Mouse (Mus musculus) brain, adult 2 months (tissue): Measurements from ENCODE around the gene Urgcp.

Source experiments
- DNase-seq: peaks from one replicate; pipeline ENCODE4 v3.0.0; 2011; ENCODE audit warnings: low read depth, low spot score

Gene Urgcp

DNA sequence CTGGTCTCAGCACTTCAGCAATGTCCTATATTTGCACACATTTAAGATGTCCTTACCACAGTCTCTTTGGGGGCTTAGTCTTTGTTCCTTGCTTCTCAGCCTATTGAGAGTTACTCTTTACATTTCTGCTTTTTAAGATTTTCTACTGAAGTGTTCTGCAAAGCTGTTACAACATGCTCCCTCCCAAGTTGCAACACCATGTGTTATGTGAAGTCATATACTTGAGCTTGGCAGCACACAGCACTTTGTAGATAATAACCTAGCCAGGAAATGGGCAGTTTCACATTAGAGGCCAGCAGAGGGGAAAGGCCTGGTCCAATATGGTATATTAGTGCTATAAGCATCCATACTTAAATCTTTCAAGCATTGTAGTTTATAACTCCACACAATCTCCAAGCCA lies 23.6 kb upstream of the Urgcp start:
- DNase-seq: no peak

DNA sequence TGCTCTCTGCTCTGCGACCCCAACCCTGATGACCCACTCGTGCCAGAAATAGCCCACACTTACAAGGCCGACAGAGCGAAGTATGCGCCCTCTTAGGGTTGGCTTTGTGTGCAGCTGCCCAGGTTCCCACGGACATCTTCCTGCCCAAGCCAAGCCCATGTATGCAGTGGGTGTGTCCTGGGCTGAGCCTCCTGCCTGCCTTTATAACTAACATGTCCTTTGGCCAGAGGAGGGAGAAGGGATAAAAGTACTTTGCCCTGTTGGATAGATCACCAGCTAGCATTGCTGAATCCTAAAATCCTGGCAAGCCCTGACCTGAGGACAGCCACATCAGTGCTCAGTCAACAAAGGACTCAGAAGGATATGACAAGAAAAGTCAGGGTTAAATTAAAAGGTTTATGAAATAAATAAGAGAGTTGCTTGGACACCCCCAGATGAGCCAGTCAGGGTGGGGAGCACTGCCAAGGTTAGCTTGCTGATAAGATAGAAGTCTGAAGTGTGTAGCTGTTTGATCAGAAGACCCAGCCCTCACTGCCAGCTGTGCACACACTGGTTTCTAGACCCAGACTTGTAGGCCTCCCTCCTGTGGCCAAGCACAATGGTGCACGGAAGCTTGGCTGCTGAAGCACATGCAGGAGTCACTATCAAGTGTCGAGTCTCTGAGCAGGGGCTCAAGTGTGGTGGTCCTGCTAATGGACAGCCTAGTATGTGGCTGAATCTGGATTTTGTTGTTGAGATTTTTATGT lies 20.2 kb upstream of the Urgcp start:
- no peak for DNase-seq

DNA sequence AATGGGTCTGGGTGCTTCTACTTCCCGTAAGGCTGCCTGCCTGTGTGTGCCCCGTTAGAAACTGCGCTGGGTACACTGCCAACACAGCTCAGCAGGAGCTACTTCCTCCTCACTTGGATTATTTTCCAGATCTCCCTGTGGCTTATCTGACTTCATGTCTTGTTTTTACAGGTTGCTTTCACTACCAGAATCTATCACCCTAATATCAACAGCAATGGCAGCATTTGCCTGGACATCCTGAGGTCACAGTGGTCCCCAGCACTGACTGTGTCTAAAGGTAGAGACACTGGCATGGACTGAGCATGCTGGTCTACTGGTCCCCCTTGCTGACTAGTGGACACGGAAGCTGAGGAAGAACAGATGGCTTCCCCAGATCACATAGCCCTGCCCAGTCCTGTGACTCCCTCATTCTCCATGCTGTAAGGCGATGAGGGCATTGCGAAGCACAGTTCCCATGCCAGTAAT lies 17.9 kb upstream of the Urgcp start:
- DNase-seq: peak; percentile 88

DNA sequence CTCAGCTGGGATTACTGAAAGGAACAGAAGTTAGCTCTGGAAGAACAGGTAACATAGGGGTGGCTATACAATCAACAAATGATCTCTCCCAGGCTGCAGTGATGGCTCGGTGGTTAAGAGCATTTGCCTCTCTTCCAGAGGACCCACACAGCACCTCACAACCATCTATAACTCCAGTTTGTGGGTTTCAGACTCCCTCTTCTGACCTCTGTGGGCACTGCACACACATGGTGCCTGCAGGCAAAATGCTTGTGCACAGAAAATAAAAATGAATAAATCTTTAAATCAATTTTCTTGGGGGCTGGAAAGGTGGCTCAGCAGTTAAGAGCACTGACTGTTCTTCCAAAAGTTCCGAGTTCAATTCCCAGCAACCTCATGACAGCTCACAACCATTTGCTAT lies 16.3 kb upstream of the Urgcp start:
- no peak for DNase-seq

DNA sequence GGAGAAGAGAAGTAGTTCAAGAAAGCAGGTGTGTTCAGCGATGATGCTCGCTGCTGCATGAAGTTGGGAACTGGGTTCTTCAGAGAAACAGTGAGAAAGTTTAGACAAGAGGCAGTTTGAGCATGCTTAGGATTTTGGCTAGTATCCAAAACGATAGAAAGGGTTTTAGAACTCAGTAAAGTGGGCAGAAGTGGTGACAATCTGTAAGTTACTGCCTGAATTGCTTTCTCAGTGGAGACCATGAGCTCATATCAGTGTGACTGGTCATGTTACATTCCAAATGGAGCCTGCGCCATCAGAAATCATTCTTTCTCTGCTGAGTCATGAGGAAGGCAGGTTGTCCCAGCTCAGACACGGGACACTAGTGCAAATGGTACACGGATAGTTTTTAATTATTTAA lies 3.8 kb upstream of the Urgcp start:
- no peak for DNase-seq

DNA sequence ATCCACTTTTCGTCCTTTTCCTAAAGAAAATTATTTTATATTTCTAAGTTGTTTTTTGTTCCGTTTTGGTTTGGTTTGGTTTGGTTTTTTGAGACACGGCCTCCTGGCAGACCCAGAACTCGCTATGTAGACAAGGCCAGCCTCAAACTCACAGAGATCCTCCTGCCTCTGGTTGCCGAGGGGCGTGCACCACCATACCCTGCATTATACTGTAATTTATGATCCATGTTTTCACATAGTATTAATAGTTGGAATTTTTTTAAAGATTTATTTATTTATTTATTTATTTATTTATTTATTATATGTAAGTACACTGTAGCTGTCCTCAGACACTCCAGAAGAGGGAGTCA lies 432 bp upstream of the Urgcp start:
- no peak for DNase-seq

DNA sequence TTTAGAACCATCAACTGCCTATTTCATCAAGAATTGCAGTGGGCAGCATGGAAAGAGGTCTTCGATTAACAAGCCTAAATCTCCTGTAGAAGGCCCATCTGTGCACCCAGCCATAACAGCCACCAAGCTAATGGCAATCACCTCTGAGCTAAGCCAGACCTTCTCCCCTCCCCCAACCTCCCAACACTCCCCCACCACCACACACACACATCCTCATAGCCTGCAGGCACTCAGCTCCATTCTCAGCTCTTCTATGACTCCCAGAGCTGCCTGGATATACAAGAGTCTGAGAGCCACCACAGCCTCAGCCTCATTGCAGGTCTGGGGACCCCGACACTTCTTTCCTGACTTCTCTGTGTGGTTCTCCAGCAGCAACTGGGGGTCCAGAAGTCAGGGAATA lies 8.4 kb downstream of the Urgcp start:
- no peak for DNase-seq

DNA sequence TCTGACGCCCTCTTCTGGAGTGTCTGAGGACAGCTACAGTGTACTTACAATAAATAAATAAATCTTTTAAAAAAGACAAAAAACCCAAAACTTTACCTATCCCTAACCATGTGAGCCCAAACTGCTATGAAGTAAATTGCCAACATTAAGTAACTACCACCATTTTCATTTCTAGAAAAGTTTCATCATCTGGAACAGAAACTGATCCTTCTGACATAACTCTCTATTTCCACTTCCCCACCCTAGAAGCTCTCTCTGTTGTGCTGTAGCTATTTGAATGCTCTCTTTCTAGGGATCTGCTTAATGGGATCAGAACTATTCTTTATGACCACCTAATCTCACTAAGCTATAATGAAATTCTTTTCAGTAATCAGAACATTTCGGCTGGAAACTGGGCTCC lies 17.2 kb downstream of the Urgcp start:
- no peak for DNase-seq

DNA sequence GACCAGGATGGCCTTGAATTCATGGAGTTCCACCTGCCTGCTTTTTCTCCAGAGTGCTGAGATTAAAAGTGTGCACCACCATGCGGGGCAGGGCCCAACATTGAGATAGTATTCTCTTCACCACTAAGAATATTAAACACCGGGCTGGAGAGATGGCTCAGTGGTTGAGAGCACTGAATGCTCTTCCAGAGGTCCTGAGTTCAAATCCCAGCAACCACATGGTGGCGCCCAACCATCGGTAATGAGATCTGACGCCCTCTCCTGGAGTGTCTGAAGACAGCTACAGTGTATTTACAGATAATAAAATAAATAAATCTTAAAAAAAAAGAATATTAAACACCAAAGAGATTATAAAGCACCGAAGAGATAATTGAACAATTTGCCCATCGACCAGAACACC lies 20.1 kb downstream of the Urgcp start:
- no peak for DNase-seq

DNA sequence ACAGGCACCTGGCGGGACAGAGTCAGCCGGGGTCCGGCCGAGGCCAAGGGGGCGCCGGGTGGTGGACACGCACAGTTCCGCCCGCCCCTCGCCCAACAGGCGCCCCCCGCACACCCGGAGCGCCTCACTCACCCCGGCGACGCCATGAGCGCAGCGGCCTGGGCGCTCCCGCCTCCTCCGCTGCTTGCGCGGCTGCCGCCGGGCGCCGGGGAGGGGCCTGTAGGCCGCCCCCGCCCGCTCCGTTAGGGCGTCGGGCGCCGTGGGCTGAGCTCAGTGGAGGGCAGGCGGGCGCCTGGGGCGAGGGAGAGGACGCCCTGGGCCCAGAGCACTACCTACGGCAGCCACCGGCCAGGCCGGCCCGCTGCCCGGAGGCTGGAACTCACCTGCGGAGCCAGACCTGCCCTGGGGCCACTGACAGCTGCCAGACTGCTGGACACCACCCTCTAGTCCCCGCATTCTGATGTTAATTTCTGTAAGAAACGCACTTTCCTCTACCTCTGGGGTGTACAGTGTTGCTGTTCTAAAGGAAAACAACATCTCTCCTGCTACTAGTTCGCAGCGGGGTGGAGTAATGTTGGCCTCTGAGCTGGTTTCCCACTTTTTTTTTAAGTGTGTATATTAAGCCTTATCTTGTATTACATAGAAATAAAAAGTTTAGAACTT lies 21.1 kb downstream of the Urgcp start:
- peak; percentile 89 for DNase-seq

DNA sequence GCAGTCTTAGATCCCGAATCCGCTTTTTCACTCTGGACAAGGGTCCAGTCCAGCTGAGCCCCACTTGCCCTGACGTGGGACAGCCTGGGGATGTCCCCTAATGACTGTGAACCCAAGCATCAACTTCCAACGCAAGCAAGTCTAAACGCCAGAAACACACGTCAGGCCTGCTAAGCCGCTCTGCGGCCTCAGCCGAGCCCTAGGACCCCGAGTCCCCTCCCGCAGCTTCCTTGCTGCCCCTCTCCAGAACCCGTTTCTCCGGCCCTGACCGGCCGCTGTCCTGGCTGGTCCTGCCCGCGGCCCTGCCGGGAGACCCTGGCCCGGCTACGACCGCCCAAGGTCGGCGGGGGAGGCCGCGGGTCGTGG lies 21.6 kb downstream of the Urgcp start:
- peak; percentile 55 for DNase-seq

DNA sequence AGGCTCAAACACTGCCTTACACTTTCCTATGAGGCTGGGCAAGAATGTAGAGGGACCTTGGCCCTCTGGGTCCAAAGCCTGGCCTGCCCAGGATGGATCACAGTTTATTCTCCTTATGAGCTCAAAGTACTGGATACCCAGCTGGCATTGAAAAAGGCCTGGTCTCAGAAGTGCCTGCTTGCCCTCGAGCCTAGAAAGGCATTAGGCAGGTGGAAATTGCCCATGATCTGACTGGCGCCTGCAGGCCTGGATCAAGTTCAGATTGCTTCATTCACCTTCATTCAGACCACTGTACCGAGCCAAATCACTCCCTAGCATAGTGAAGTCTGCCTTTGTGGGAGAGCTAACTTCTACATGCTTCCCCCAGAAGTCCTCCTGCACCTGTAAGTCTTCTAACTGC lies 22.3 kb downstream of the Urgcp start:
- peak; percentile 44 for DNase-seq

DNA sequence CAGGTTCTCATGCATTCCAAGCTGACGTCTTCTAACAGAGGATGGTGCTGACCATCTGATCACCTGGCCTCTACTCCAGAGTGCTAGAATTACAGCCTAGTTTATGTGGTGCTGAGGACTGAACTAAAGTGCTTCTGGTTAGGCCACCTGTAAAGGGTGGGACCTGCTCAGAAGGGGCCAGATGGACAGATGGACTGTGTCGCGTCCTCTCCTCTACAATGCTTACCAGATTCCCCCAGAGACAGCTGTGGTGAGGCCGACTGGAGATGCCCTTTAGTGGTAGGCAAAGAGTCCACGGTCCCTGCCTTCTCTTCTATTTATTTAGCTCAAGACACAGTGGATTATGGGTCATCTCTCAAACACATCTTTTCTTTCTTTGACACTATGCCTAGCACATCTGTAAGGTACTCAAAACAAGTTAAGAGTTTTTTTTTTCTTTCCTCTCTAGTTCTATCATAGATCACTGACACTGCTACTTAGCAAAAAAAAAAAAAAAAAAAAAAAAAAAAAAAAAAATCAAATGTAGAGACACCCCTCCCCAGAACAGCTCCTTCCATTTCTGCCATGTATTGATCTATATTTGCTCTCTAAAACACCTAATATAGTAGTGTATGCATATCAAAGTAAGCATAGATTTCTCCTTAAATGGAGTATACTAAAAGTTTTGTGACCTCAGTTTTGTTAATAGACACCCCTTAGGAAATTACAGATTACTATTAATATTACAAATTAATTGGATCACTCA lies 23.1 kb downstream of the Urgcp start:
- DNase-seq: no peak

DNA sequence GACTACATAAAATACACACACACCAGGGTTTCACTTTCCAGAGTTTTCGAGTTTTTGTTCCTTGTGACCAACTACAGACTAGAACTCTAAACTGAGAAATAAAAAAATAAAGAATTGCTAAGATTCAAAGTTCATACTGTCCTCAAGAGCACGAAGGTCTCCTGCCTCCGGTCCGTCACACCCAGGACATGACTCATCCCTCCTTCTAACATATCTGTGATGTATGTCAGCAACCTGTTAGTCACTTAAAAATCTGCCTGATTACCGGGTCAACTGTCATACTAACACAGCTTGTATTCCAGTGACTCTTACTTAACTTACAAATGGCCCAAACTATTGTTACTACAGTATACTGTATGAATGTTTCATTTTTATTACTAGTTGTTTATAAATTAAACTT lies 25.0 kb downstream of the Urgcp start:
- no peak for DNase-seq

DNA sequence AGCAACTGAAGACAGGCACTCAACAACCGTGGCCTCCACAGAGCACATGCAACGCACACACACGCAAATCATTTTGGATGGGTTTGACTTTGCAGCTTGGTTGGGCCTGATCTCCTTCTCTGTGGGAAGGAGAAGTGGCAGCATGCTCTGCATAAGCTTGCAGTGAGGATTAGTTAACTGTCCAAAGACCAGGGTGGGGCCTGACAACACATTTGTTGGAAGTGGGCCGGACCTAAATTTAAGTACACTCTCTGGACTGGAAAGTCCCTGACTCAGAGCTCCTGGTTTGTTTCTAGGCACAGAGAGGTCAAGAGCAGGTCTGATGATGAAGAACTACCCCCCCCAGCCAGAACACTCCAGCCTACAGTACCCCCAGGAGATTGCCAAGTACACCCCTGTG lies 27.9 kb downstream of the Urgcp start:
- no peak for DNase-seq

DNA sequence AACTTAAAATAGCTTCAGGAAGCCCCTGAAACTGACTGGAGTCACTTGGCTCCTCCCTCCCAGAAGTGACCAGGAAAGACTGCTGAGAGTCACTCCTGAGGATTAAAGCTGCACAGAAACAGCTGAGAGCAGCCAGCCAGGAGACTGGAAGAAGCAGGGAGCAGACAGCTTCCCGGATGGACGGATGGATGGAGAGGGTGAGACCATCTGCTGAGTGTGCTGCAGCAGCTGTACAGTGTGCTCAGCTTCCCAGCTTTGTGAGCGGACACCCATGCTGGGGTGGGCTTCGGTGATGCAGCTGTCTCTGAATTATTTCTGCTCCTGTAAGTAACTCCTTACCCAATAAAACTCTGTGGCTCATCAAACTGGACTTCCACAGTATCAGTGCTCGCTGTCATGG lies 29.8 kb downstream of the Urgcp start:
- peak; percentile 50 for DNase-seq

DNA sequence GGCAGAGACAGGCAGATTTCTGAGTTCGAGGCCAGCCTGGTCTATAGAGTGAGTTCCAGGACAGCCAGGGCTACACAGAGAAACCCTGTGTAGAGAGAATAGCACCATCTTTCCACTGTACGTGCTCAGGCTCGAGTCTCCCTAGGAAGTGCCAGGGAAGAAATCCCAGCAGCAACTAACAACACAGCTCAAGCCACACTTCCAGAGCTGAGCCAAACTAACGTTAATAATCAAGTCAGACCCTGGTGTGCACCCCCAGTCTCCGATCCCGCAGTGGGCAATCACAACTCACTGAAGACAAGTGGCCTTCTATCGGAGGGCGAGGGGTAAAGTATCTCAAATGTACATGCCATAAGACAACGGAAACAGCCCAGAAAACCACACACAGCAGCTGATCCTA lies 32.6 kb downstream of the Urgcp start:
- DNase-seq: no peak

DNA sequence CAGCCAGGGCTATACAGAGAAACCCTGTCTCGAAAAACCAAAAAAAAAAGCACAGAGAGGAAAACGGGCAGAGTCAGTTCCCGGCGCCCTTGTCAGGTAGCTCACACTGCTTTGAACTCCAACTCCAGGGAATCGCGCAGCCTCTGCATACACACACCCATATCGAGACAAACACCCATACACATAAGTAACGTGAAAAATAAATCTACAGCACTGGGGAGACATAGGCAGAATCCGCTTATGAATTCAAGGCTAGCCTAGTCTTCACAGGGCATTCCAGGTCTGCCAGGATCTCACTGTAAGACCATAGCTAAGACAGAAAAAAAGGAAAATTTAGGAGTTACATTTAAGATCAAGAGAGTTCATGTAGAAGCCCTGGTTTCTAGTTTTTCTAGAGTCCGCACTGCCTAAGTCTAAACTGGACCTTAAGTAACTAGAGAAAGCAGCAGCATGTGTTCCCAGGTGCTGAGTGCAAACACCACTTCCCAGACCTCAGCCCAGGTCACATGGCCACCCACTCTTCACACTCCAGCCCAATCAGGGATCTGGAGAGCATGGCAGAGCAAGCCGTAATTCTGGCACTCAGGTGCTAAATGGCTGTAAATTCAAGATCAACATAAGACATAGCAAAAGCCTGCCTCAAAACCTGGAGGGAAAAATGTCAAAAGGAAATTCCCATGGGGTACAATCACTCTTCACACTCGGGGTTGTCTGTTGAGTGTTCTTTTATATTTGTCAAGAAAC lies 43.4 kb downstream of the Urgcp start:
- DNase-seq: no peak

DNA sequence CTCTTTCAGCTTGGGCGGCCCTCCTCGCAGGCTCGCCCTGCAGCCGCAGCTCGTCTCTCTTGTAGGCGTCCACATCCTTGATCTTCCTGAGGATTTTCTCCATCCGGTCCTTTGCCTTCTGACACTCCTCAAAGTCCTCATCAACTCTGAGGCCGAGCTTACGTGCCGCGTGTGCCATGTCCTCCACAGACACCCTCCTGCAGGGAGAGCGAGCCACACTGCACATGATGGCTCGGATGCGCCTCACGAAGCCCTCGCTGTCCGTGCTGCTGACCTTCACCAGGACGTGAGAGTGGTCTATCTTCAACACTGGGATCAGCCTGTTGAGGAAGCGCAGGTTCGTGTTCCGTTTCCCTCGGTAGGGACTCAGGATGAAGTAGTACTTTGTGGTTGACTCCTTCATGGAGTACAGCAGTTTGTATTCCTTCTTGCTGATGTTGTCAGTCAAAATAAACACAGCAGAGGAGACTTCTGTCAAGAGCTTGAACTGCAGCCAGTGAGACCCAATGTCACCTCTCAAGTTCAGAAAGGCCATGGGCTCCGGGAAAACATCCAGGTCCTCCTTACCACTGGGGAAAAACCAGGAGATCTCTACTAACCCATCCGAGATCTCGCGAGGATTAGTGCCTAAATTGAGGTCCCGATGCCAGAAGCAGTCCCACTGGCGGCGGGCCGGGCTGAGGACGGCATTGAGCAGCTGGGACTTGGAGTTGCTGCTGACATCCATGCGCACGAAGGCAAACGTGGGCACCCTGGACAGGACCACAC lies 45.1 kb downstream of the Urgcp start:
- DNase-seq: no peak

DNA sequence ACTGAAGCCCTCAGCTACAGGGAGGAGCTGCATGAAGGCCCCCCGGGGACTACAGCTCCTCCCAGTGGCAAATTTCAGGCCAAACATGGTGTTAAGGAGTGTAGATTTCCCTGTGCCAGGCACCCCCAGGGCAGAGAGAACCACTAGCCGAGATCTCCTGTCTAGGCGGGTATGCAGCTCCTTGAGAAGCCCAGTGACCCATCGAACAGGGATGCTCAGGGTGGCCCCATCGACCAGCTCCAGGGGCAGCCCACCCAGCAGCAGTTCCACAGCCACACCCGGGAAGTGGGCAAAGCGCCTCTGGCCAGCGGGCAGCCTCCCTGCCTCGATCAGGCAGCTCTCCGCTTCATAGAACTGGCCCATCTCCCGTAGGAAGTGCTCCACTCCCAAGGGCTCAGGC lies 45.9 kb downstream of the Urgcp start:
- DNase-seq: no peak

DNA sequence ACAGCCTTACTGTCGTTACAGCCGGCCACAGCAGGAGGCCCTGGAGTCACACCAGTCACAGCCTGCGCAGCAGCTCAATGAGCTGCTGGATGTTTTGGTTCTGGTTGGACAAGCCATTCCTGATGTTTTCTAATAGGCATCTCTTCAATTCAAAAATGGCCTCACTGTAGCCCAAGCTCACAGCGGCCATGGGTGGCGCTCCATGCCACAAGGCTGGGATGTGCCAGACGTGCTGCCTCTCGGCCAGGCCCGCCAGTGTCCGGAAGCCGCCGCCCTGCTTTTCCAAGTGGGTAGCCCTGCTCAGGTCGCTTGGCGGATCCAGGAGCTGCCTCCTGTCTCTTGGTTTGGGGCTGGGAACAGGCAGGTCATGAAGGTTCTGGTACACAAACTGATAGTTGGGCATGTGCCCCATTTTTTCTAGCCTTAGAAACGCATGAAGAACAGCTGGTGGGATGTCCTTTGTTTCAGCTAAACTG lies 46.5 kb downstream of the Urgcp start, which contains the start of gene Mrps24:
Gene Mrps24, minus strand, starts transcription at position 51 of the 476 bp plus-strand sequence.
- DNase-seq: no peak
